Mouse (Mus musculus) midbrain, embryonic 11.5 days (tissue): ENCODE measurements around the gene Ubr4. TPM values are rescaled to one million over a fixed set of nuclear protein-coding genes. Genes with fewer than 3 reads are reported as not detected.

ENCODE experiments used
- ATAC-seq: fragments of 200-750 bp; cut with Nextera tagmentation; 2 replicates; pipeline ENCODE4 v1.8.0; 2017; ENCODE audit warnings: moderate TSS enrichment, moderate library complexity; ENCODE audit not compliant: low FRiP score
- DNase-seq: peaks from one replicate; pipeline ENCODE4 v3.0.0; 2015; ENCODE audit warnings: low spot score; ENCODE audit errors: missing footprints
- H3K27ac ChIP-seq: fragments of 300-500 bp; sonication (generic); 2 replicates; pipeline ENCODE4 v1.5.1; 2014; ENCODE audit warnings: low read depth, low read length
- H3K27me3 ChIP-seq: fragments of 300-500 bp; sonication (generic); 2 replicates; pipeline ENCODE4 v1.6.1; 2014; ENCODE audit warnings: mild to moderate bottlenecking, low read length, moderate library complexity, mixed read lengths; ENCODE audit not compliant: control insufficient read depth, insufficient read depth
- H3K36me3 ChIP-seq: fragments of 300-500 bp; sonication (generic); 2 replicates; pipeline ENCODE4 v1.6.1; 2014; ENCODE audit warnings: mild to moderate bottlenecking, low read length, moderate library complexity, mixed read lengths; ENCODE audit not compliant: control insufficient read depth, insufficient read depth
- H3K4me1 ChIP-seq: fragments of 300-500 bp; sonication (generic); 2 replicates; pipeline ENCODE4 v1.6.1; 2014; ENCODE audit warnings: low read length; ENCODE audit not compliant: control insufficient read depth, insufficient read depth
- H3K4me2 ChIP-seq: fragments of 300-500 bp; sonication (generic); 2 replicates; pipeline ENCODE4 v1.6.1; 2014; ENCODE audit warnings: mild to moderate bottlenecking, moderate library complexity
- H3K4me3 ChIP-seq: fragments of 300-500 bp; sonication (generic); 2 replicates; pipeline ENCODE4 v1.5.1; 2014; ENCODE audit warnings: low read depth, low read length
- H3K9ac ChIP-seq: fragments of 300-500 bp; sonication (generic); 2 replicates; pipeline ENCODE4 v1.6.1; 2014; ENCODE audit warnings: low read length
- H3K9me3 ChIP-seq: fragments of 300-500 bp; sonication (generic); 2 replicates; pipeline ENCODE4 v1.6.1; 2016; ENCODE audit warnings: low read length; ENCODE audit not compliant: control insufficient read depth
- WGBS: fragments of 180-500 bp; shearing (Covaris S2); extraction: QIAGEN DNeasy Blood & Tissue Kit; methylation state at CpG from one replicate; pipeline ENCODE4 v1.1.7; 2014; 5-methylcytosine and 5-hydroxymethylcytosine counted together
- polyA plus RNA-seq: library from polyadenylated mRNA; unstranded; fragments of >200 nt; fragmentation: Nextera tagmentation; extraction: Ambion mirVana; gene quantifications from 2 replicates; pipeline ENCODE4 v1.2.1, GENCODE M21; 2014

The Ubr4 gene
- polyA plus RNA-seq, 1 experiment from 2014 or later, result 79.2 TPM

- Histone ChIP-seq H3K9me3 (no peaks in the 10 kb centered on the region), H3K27ac (no peak overlapping the region), H3K4me2 (no peak overlapping the region), H3K4me3 (no peak overlapping the region), H3K27me3 (no peaks in the 10 kb centered on the region), H3K9ac (no peak overlapping the region), H3K36me3 (peaks cover 51% of the 10 kb centered on the region), H3K4me1 (no peaks in the 10 kb centered on the region)
- DNase-seq (no peak), ATAC-seq (no peak)
- WGBS, result 90% methylated on average over 6 of the region's 6 CpGs
Measured at GRCm38 (mm10) chr4:139454339-139454738, 101.9 kb downstream of the Ubr4 start.

- Histone ChIP-seq H3K4me3 (no peak overlapping the region), H3K4me2 (no peak overlapping the region), H3K27ac (no peak overlapping the region), H3K4me1 (no peaks in the 10 kb centered on the region), H3K9me3 (no peaks in the 10 kb centered on the region), H3K9ac (no peak overlapping the region), H3K27me3 (no peaks in the 10 kb centered on the region), H3K36me3 (peaks cover 53% of the 10 kb centered on the region)
- ATAC-seq, result no peak
- no peak for DNase-seq
- WGBS, result 88% methylated on average over 15 of the region's 15 CpGs
Measured at GRCm38 (mm10) chr4:139459970-139460369, 107.6 kb downstream of the Ubr4 start.

GRCm38 (mm10) chr4:139464163-139464562, 111.8 kb downstream of the Ubr4 start:
- no peak overlapping the region for H3K4me2 ChIP-seq
- 94% methylated on average over 12 of the region's 12 CpGs for WGBS
- H3K27me3 ChIP-seq, result no peaks in the 10 kb centered on the region
- H3K4me3 ChIP-seq, result no peak overlapping the region
- H3K9ac ChIP-seq, result no peak overlapping the region
- H3K9me3 ChIP-seq, result no peaks in the 10 kb centered on the region
- no peaks in the 10 kb centered on the region for H3K4me1 ChIP-seq
- DNase-seq (no peak), ATAC-seq (no peak)
- peaks cover 52% of the 10 kb centered on the region for H3K36me3 ChIP-seq
- H3K27ac ChIP-seq, result no peak overlapping the region

GRCm38 (mm10) chr4:139466541-139466940, 114.1 kb downstream of the Ubr4 start:
- Histone ChIP-seq H3K9me3 (no peaks in the 10 kb centered on the region), H3K9ac (no peak overlapping the region), H3K27ac (no peak overlapping the region), H3K4me3 (no peak overlapping the region), H3K4me1 (no peaks in the 10 kb centered on the region), H3K36me3 (peaks cover 53% of the 10 kb centered on the region), H3K27me3 (no peaks in the 10 kb centered on the region), H3K4me2 (no peak overlapping the region)
- ATAC-seq (no peak), DNase-seq (no peak)
- 91% methylated on average over 6 of the region's 6 CpGs for WGBS

- DNase-seq (peak; percentile 97), ATAC-seq (peak; percentile 42; the same call in 1 of the 2 replicates)
- Histone ChIP-seq H3K27me3 (no peaks in the 10 kb centered on the region), H3K27ac (no peak overlapping the region), H3K9me3 (no peaks in the 10 kb centered on the region), H3K9ac (no peak overlapping the region), H3K4me2 (no peak overlapping the region), H3K4me1 (no peaks in the 10 kb centered on the region), H3K36me3 (peaks cover 50% of the 10 kb centered on the region), H3K4me3 (no peak overlapping the region)
- 53% methylated on average over 7 of the region's 7 CpGs for whole genome bisulfite sequencing
Measured at GRCm38 (mm10) chr4:139470198-139470597, 117.8 kb downstream of the Ubr4 start.

- Histone ChIP-seq H3K4me3 (no peak overlapping the region), H3K27me3 (no peaks in the 10 kb centered on the region), H3K4me2 (no peak overlapping the region), H3K9ac (no peak overlapping the region), H3K36me3 (peaks cover 49% of the 10 kb centered on the region), H3K9me3 (no peaks in the 10 kb centered on the region), H3K27ac (no peak overlapping the region), H3K4me1 (no peaks in the 10 kb centered on the region)
- ATAC-seq (no peak), DNase-seq (no peak)
- 92% methylated on average over 16 of the region's 16 CpGs for WGBS
Measured at GRCm38 (mm10) chr4:139476663-139477625, 124.5 kb downstream of the Ubr4 start.

GRCm38 (mm10) chr4:139477983-139478382, 125.6 kb downstream of the Ubr4 start:
- 85% methylated on average over 2 of the region's 2 CpGs for WGBS

GRCm38 (mm10) chr4:139479176-139479575, 126.8 kb downstream of the Ubr4 start:
- no peak overlapping the region for H3K27ac ChIP-seq
- H3K4me2 ChIP-seq, result no peak overlapping the region
- WGBS, result 89% methylated on average over 8 of the region's 8 CpGs
- no peak overlapping the region for H3K9ac ChIP-seq
- H3K4me1 ChIP-seq, result no peaks in the 10 kb centered on the region
- H3K27me3 ChIP-seq, result no peaks in the 10 kb centered on the region
- H3K36me3 ChIP-seq, result peaks cover 45% of the 10 kb centered on the region
- no peak for DNase-seq
- H3K9me3 ChIP-seq, result no peaks in the 10 kb centered on the region
- no peak for ATAC-seq
- no peak overlapping the region for H3K4me3 ChIP-seq

More at GRCm38 (mm10) chr4:139477983-139478382, 125.6 kb downstream of the Ubr4 start:
- ATAC-seq, result no peak
- Histone ChIP-seq H3K36me3 (peaks cover 50% of the 10 kb centered on the region), H3K4me3 (no peak overlapping the region), H3K27ac (no peak overlapping the region), H3K9me3 (no peaks in the 10 kb centered on the region), H3K9ac (no peak overlapping the region), H3K4me2 (no peak overlapping the region), H3K27me3 (no peaks in the 10 kb centered on the region), H3K4me1 (no peaks in the 10 kb centered on the region)
- DNase-seq, result no peak

GRCm38 (mm10) chr4:139481400-139481799, 129.0 kb downstream of the Ubr4 start:
- ATAC-seq, result no peak
- 95% methylated on average over 1 of the region's 1 CpGs for WGBS

More at GRCm38 (mm10) chr4:139481400-139481799, 129.0 kb downstream of the Ubr4 start:
- H3K36me3 ChIP-seq, result peaks cover 43% of the 10 kb centered on the region
- H3K9ac ChIP-seq, result no peak overlapping the region
- DNase-seq, result no peak
- H3K4me3 ChIP-seq, result no peak overlapping the region
- no peaks in the 10 kb centered on the region for H3K9me3 ChIP-seq
- H3K4me1 ChIP-seq, result no peaks in the 10 kb centered on the region
- H3K27me3 ChIP-seq, result no peaks in the 10 kb centered on the region
- H3K4me2 ChIP-seq, result no peak overlapping the region
- no peak overlapping the region for H3K27ac ChIP-seq
